32 mouse cellular contexts compared by ENCODE assay signal in genomic region chr6:57278952-57279351, GRCm38 (mm10). TPM values are rescaled to one million over a fixed set of nuclear protein-coding genes. Genes with fewer than 3 reads are reported as not detected.
"Had no signal": no experiment of that assay in that cellular context is flagged by ENCODE, and none has a peak within 500 bp of the region (broad histone marks: within the 10 kb centered on the region; RNA-seq: fewer than 3 reads in every experiment).

No protein-coding gene starts in this region.

- ATAC-seq: hindbrain, embryonic 16.5 days; hindbrain, postnatal 0 days; inflammation-experienced regulatory T-cells, adult 6 months; intestine, embryonic 15.5 days; intestine, embryonic 16.5 days; intestine, postnatal 0 days had no signal

- DNase-seq: heart, postnatal 10 days; heart, postnatal 14 days; heart, postnatal 36 days; heart, postnatal 4 days; kidney, adult 11 months; kidney, adult 2 months; kidney, adult 8-10 months; kidney, adult 9 months; kidney, postnatal 10 days; kidney, postnatal 14 days; kidney, postnatal 25 days; kidney, postnatal 36 days; kidney, postnatal 4 days; layer of hippocampus, adult 9-11 months had no signal

RNA-seq across cellular contexts. Expression of gene Vmn1r15, which starts 21.2 kb away (rescaled TPM):
- total RNA-seq: heart, postnatal 10 days; heart, postnatal 14 days; heart, postnatal 25 days; heart, postnatal 36 days; heart, postnatal 4 days; hematopoietic stem cell, adult 5-6 weeks; hindbrain, postnatal 0 days; layer of hippocampus, adult 18-20 months; layer of hippocampus, adult 2 months; layer of hippocampus, adult 8-10 months; layer of hippocampus, postnatal 10 days; layer of hippocampus, postnatal 14 days; layer of hippocampus, postnatal 25 days; layer of hippocampus, postnatal 36 days; left cerebral cortex, adult 18-20 months; left cerebral cortex, adult 2 months; left cerebral cortex, adult 8-10 months had no signal

RNA-seq across cellular contexts. Expression of gene Vmn1r14, which starts 47.5 kb away (rescaled TPM):
- total RNA-seq: heart, postnatal 10 days; heart, postnatal 14 days; heart, postnatal 25 days; heart, postnatal 36 days; heart, postnatal 4 days; hematopoietic stem cell, adult 5-6 weeks; hindbrain, postnatal 0 days; layer of hippocampus, adult 18-20 months; layer of hippocampus, adult 2 months; layer of hippocampus, adult 8-10 months; layer of hippocampus, postnatal 10 days; layer of hippocampus, postnatal 14 days; layer of hippocampus, postnatal 25 days; layer of hippocampus, postnatal 36 days; left cerebral cortex, adult 18-20 months; left cerebral cortex, adult 2 months; left cerebral cortex, adult 8-10 months had no signal

RNA-seq across cellular contexts. Expression of gene Vmn1r16, which starts 50.3 kb away (rescaled TPM):
- total RNA-seq: heart, postnatal 10 days; heart, postnatal 14 days; heart, postnatal 25 days; heart, postnatal 36 days; heart, postnatal 4 days; hematopoietic stem cell, adult 5-6 weeks; hindbrain, postnatal 0 days; layer of hippocampus, adult 18-20 months; layer of hippocampus, adult 2 months; layer of hippocampus, adult 8-10 months; layer of hippocampus, postnatal 10 days; layer of hippocampus, postnatal 14 days; layer of hippocampus, postnatal 25 days; layer of hippocampus, postnatal 36 days; left cerebral cortex, adult 18-20 months; left cerebral cortex, adult 2 months; left cerebral cortex, adult 8-10 months had no signal
